Mouse (Mus musculus): ENCODE data around the gene Pim1. TPM values are rescaled to one million over a fixed set of nuclear protein-coding genes. Genes with fewer than 3 reads are reported as not detected.

The Pim1 gene
- polyA plus RNA-seq, 1 experiment from 2014 or later: 10.1 TPM

- 77% methylated on average over 2 of the region's 2 CpGs for WGBS
- Histone ChIP-seq H3K4me2 (replicated peaks; ENCODE audit: low read depth, low read length) (no peak overlapping the region), H3K4me1 (ENCODE audit: control insufficient read depth, insufficient read depth, low read length) (no peaks in the 10 kb centered on the region), H3K9ac (replicated peaks; ENCODE audit: low read depth, low read length) (no peak overlapping the region), H3K27me3 (ENCODE audit: control insufficient read depth, insufficient read depth, low read length) (no peaks in the 10 kb centered on the region), H3K27ac (ENCODE audit: low read length) (no peak overlapping the region), H3K9me3 (ENCODE audit: control insufficient read depth, low read depth, low read length) (no peaks in the 10 kb centered on the region), H3K4me3 (ENCODE audit: low read depth, low read length) (no peak overlapping the region), H3K36me3 (ENCODE audit: control insufficient read depth, insufficient read depth, low read length) (no peaks in the 10 kb centered on the region)
- no peak for ATAC-seq (ENCODE audit: insufficient number of reproducible peaks, insufficient read depth, low FRiP score, low read depth)
Observed at GRCm38 (mm10) chr17:29474036-29474435, 16.5 kb upstream of the Pim1 start.

DNA sequence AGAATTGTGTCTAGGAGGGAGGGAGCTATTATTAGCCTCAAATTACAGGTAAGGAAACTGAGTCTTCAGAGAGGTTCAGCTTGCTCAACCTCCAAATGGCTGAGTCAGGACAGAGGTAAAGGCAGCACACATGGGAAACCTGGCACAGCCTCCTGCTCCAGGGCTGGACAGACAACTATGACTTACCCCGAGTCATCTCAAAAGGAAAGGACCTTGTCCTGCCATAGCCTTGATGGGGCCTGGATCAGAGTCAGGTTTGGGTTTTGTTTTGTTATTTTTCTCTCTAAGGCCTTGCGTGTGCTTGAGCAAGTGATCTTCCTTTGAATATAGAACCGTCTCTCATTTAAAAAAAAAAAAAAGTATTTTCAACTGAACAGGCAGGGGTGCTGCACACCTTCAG lies 15.4 kb upstream of the Pim1 start:
- Histone ChIP-seq H3K4me1 (ENCODE audit: control insufficient read depth, insufficient read depth, low read length) (no peaks in the 10 kb centered on the region), H3K36me3 (ENCODE audit: control insufficient read depth, insufficient read depth, low read length) (no peaks in the 10 kb centered on the region), H3K4me3 (ENCODE audit: low read depth, low read length) (no peak overlapping the region), H3K27ac (ENCODE audit: low read length) (no peak overlapping the region), H3K9me3 (ENCODE audit: control insufficient read depth, low read depth, low read length) (no peaks in the 10 kb centered on the region), H3K27me3 (ENCODE audit: control insufficient read depth, insufficient read depth, low read length) (no peaks in the 10 kb centered on the region), H3K9ac (replicated peaks; ENCODE audit: low read depth, low read length) (no peak overlapping the region), H3K4me2 (replicated peaks; ENCODE audit: low read depth, low read length) (no peak overlapping the region)
- WGBS: 94% methylated on average over 3 of the region's 3 CpGs
- ATAC-seq (ENCODE audit: insufficient number of reproducible peaks, insufficient read depth, low FRiP score, low read depth): no peak

DNA sequence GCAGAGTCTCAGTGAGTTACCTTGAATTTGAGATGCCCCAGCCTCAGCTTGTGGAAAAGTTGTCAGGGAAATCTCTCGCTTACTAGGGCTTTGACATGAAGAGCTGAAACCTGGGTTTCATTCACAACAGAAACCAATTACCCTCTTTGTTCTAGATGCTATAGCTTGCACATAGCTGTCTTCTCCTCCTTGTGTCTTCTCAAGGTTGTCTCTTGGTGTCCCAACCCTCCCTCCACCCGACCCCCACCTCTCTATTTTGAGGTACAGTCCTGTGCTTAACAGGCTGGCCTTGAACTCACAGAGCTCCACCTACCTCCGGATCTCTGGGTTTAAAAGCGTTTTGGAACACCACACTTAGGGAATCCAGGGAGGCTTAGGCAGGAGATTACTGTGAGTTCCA lies 14.1 kb upstream of the Pim1 start:
- no peaks in the 10 kb centered on the region for H3K36me3 ChIP-seq (ENCODE audit: control insufficient read depth, insufficient read depth, low read length)
- 79% methylated on average over 4 of the region's 4 CpGs for WGBS
- no peak overlapping the region for H3K9ac ChIP-seq (replicated peaks; ENCODE audit: low read depth, low read length)
- H3K27ac ChIP-seq (ENCODE audit: low read length): no peak overlapping the region
- H3K4me2 ChIP-seq (replicated peaks; ENCODE audit: low read depth, low read length): no peak overlapping the region
- no peak for ATAC-seq (ENCODE audit: insufficient number of reproducible peaks, insufficient read depth, low FRiP score, low read depth)
- H3K4me3 ChIP-seq (ENCODE audit: low read depth, low read length): no peak overlapping the region
- no peaks in the 10 kb centered on the region for H3K9me3 ChIP-seq (ENCODE audit: control insufficient read depth, low read depth, low read length)
- no peaks in the 10 kb centered on the region for H3K27me3 ChIP-seq (ENCODE audit: control insufficient read depth, insufficient read depth, low read length)
- H3K4me1 ChIP-seq (ENCODE audit: control insufficient read depth, insufficient read depth, low read length): no peaks in the 10 kb centered on the region

DNA sequence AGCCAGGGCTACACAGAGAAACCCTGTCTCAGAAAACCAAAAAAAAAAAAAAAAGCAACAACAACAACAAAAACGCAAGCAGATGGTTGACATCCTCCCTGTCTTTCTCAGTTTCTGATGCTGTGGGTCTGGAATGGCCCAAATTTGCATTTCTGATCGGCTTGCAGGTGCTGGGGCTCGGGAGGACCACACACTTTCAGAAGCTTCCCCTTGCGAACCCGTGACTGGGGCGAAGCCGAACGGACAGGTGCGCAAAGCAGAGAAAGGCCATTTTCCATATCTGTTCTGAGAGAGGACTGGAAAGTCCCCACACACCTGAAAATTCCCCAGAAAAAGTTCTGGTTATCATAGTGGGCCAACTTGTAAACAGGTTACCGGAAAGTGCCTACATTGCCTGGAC lies 13.2 kb upstream of the Pim1 start:
- no peak overlapping the region for H3K4me3 ChIP-seq (ENCODE audit: low read depth, low read length)
- 91% methylated on average over 10 of the region's 10 CpGs for WGBS

DNA sequence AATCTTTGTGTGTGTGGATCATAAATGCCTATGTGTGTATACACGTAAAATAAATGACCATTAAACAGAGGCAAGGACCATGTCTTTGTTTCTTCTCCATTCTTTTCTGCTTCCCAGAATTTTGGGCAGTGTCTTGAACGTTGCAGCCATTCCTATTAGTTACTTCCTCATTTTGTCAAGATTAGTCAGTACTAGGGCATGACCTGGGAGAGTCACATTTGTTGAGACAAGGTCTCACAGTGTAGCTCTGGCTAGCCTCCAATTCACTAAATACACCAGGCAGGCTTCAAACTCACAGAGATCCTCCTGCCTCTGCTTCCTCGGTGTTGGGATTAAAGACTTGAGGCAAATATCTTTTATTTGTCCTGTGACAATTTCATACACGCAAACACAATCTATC lies 12.3 kb upstream of the Pim1 start:
- H3K27me3 ChIP-seq (ENCODE audit: control insufficient read depth, insufficient read depth, low read length): no peaks in the 10 kb centered on the region
- ATAC-seq (ENCODE audit: insufficient number of reproducible peaks, insufficient read depth, low FRiP score, low read depth): no peak
- H3K4me3 ChIP-seq (ENCODE audit: low read depth, low read length): no peak overlapping the region
- no peak overlapping the region for H3K9ac ChIP-seq (replicated peaks; ENCODE audit: low read depth, low read length)
- WGBS: 85% methylated on average over 4 of the region's 4 CpGs
- no peaks in the 10 kb centered on the region for H3K4me1 ChIP-seq (ENCODE audit: control insufficient read depth, insufficient read depth, low read length)
- H3K9me3 ChIP-seq (ENCODE audit: control insufficient read depth, low read depth, low read length): no peaks in the 10 kb centered on the region
- H3K4me2 ChIP-seq (replicated peaks; ENCODE audit: low read depth, low read length): no peak overlapping the region
- H3K36me3 ChIP-seq (ENCODE audit: control insufficient read depth, insufficient read depth, low read length): no peaks in the 10 kb centered on the region
- no peak overlapping the region for H3K27ac ChIP-seq (ENCODE audit: low read length)

More for the DNA sequence above, 13.2 kb upstream of the Pim1 start:
- Histone ChIP-seq H3K9me3 (ENCODE audit: control insufficient read depth, low read depth, low read length) (no peaks in the 10 kb centered on the region), H3K9ac (replicated peaks; ENCODE audit: low read depth, low read length) (no peak overlapping the region), H3K27me3 (ENCODE audit: control insufficient read depth, insufficient read depth, low read length) (no peaks in the 10 kb centered on the region), H3K27ac (ENCODE audit: low read length) (no peak overlapping the region), H3K4me2 (replicated peaks; ENCODE audit: low read depth, low read length) (no peak overlapping the region), H3K36me3 (ENCODE audit: control insufficient read depth, insufficient read depth, low read length) (no peaks in the 10 kb centered on the region), H3K4me1 (ENCODE audit: control insufficient read depth, insufficient read depth, low read length) (no peaks in the 10 kb centered on the region)
- ATAC-seq (ENCODE audit: insufficient number of reproducible peaks, insufficient read depth, low FRiP score, low read depth): no peak

DNA sequence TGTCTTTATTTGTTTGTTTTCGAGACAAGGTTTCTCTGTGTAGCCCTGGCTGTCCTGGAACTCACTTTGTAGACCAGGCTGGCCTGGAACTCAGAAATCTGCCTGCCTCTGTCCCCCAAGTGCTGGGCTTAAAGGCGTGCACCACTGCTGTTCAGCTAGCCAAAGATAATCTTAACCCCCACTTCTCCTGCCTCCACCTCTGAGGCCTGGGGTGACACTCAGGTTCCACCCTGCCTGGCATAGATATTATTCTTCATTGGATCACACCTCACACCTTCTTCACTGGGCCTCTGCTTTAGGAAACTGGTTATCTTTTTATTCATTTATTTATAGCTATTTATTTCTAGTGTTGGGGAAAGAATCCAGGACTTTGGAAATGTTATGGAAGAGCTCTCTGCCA lies 10.3 kb upstream of the Pim1 start:
- no peak for ATAC-seq (ENCODE audit: insufficient number of reproducible peaks, insufficient read depth, low FRiP score, low read depth)
- Histone ChIP-seq H3K9ac (replicated peaks; ENCODE audit: low read depth, low read length) (no peak overlapping the region), H3K4me2 (replicated peaks; ENCODE audit: low read depth, low read length) (no peak overlapping the region), H3K27me3 (ENCODE audit: control insufficient read depth, insufficient read depth, low read length) (no peaks in the 10 kb centered on the region), H3K27ac (ENCODE audit: low read length) (no peak overlapping the region), H3K9me3 (ENCODE audit: control insufficient read depth, low read depth, low read length) (no peaks in the 10 kb centered on the region), H3K4me1 (ENCODE audit: control insufficient read depth, insufficient read depth, low read length) (no peaks in the 10 kb centered on the region), H3K36me3 (ENCODE audit: control insufficient read depth, insufficient read depth, low read length) (no peaks in the 10 kb centered on the region), H3K4me3 (ENCODE audit: low read depth, low read length) (no peak overlapping the region)
- 93% methylated on average over 2 of the region's 2 CpGs for WGBS

DNA sequence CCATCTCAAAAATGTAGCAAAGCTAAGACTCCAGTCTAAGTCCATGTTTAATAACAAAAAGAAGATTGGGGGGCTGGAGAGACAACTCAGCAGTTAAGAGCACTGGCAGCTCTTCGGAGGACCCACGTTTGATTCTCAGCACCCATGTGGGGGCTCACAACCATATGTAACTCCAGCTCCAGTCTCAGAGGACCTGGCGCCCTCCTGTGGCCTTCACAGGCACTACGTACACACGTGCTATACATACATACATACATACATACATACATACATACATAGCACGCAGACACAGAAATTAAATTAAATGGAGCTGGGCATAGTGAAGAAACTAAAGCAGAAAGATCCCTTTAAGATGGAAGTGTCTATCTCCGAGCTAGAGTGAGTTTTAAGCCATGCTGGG lies 7.9 kb upstream of the Pim1 start:
- Histone ChIP-seq H3K36me3 (ENCODE audit: control insufficient read depth, insufficient read depth, low read length) (no peaks in the 10 kb centered on the region), H3K9me3 (ENCODE audit: control insufficient read depth, low read depth, low read length) (no peaks in the 10 kb centered on the region), H3K4me1 (ENCODE audit: control insufficient read depth, insufficient read depth, low read length) (no peaks in the 10 kb centered on the region), H3K27me3 (ENCODE audit: control insufficient read depth, insufficient read depth, low read length) (no peaks in the 10 kb centered on the region), H3K27ac (ENCODE audit: low read length) (no peak overlapping the region), H3K4me2 (replicated peaks; ENCODE audit: low read depth, low read length) (no peak overlapping the region), H3K4me3 (ENCODE audit: low read depth, low read length) (no peak overlapping the region), H3K9ac (replicated peaks; ENCODE audit: low read depth, low read length) (no peak overlapping the region)
- ATAC-seq (ENCODE audit: insufficient number of reproducible peaks, insufficient read depth, low FRiP score, low read depth): no peak
- WGBS: 92% methylated on average over 7 of the region's 7 CpGs

GRCm38 (mm10) chr17:29483282-29483681 lies 7.3 kb upstream of the Pim1 start:
- Histone ChIP-seq H3K27ac (ENCODE audit: low read length) (no peak overlapping the region), H3K36me3 (ENCODE audit: control insufficient read depth, insufficient read depth, low read length) (no peaks in the 10 kb centered on the region), H3K9me3 (ENCODE audit: control insufficient read depth, low read depth, low read length) (no peaks in the 10 kb centered on the region), H3K9ac (replicated peaks; ENCODE audit: low read depth, low read length) (no peak overlapping the region), H3K27me3 (ENCODE audit: control insufficient read depth, insufficient read depth, low read length) (no peaks in the 10 kb centered on the region), H3K4me1 (ENCODE audit: control insufficient read depth, insufficient read depth, low read length) (no peaks in the 10 kb centered on the region), H3K4me3 (ENCODE audit: low read depth, low read length) (no peak overlapping the region), H3K4me2 (replicated peaks; ENCODE audit: low read depth, low read length) (no peak overlapping the region)
- WGBS: 93% methylated on average over 2 of the region's 2 CpGs
- ATAC-seq (ENCODE audit: insufficient number of reproducible peaks, insufficient read depth, low FRiP score, low read depth): no peak

DNA sequence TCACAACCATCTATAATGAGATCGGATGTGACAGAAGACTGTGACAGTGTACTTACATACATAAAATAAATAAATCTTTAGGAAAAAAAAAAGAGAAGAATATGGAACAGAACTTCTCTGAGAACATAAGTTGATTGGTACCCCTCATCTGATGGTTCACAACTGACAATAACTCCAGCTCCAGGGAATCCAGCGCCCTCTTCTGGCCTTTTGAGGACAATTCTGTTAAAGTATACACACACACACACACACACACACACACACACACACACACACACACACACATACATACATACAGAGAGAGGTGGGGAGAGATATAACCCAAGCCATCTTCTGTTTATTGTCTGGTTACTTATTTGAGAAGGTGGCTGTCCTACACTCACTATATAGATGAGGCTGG lies 6.1 kb upstream of the Pim1 start:
- no peaks in the 10 kb centered on the region for H3K9me3 ChIP-seq (ENCODE audit: control insufficient read depth, low read depth, low read length)

More for the DNA sequence above, 6.1 kb upstream of the Pim1 start:
- H3K4me2 ChIP-seq (replicated peaks; ENCODE audit: low read depth, low read length): no peak overlapping the region
- no peak overlapping the region for H3K4me3 ChIP-seq (ENCODE audit: low read depth, low read length)
- 0 out of 2 replicates have a peak, but pooled peaks cover 7% of the 10 kb centered on the region for H3K4me1 ChIP-seq (ENCODE audit: control insufficient read depth, insufficient read depth, low read length)
- WGBS: 88% methylated on average over 2 of the region's 2 CpGs
- H3K36me3 ChIP-seq (ENCODE audit: control insufficient read depth, insufficient read depth, low read length): no peaks in the 10 kb centered on the region
- no peak overlapping the region for H3K9ac ChIP-seq (replicated peaks; ENCODE audit: low read depth, low read length)
- ATAC-seq (ENCODE audit: insufficient number of reproducible peaks, insufficient read depth, low FRiP score, low read depth): no peak
- no peak overlapping the region for H3K27ac ChIP-seq (ENCODE audit: low read length)
- no peaks in the 10 kb centered on the region for H3K27me3 ChIP-seq (ENCODE audit: control insufficient read depth, insufficient read depth, low read length)
